Mouse (Mus musculus) stomach, postnatal 0 days (tissue): Measurements from ENCODE around the gene Arl2bp.

ENCODE experiments used
- CTCF ChIP-seq: IDR thresholded peaks from 2 replicates; pipeline ENCODE4 v1.5.1; 2016; ENCODE audit warnings: antibody characterized with exemption, low read depth, mild to moderate bottlenecking, moderate library complexity
- EP300 ChIP-seq: optimal IDR thresholded peaks from 2 replicates; pipeline ENCODE3; 2016; ENCODE audit warnings: antibody characterized with exemption

DNA sequence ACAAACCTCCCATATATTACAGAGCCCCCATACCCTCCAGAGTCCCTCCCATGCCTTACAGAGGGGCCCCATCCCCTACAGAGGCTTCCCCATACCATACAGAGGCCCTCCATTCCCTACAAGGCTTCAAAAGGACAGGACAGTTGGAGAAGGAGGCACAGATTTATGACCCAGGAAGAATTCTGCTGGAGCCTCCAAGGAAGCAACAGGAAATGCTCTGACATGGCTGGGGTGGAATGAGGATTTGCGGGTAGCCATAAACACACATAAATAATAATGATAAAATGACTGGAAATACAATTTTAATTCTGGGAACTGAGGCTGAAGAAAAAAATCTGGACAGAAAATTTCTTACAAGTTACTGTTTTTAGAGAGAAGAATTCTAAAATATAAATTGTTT, 50.4 kb downstream of the Arl2bp start:
- TF ChIP-seq CTCF (no peak), EP300 (no peak)
